Mouse (Mus musculus) CD4-positive naive resting alpha-beta T cell, adult 57 days (primary cell): ENCODE data around the gene Zfp42. TPM values are rescaled to one million over a fixed set of nuclear protein-coding genes. Genes with fewer than 3 reads are reported as not detected.

Source experiments
- total RNA-seq: library from RNA; stranded (reverse); gene quantifications from one replicate; pipeline ENCODE4 v1.2.4, GENCODE M21; 2023

The Zfp42 gene
- not detected for total RNA-seq

DNA sequence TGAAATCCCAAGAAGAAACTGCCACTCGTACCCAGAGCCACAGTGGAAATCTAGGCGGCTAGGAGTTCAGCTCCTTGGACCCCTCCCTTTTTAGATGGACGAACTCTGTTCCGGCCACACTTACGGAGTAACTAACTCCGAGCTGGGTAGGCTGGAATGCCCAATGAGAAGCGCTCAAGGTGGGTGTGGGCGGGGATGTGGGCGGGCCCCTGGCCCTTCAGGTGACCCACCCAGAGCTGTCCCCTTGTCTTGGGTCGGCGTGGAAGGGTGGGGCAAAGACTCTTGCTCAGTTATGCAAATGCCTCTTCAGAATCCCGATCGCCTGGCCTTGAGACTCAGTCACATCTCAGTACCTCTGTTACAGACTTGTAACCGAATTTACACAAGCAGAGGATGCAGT lies at the start of gene Zfp42:
TSS of gene Zfp42 (minus strand) at position 85 of the 400 bp plus-strand sequence.

Other genes starting within 250 kb of the Zfp42 start
- not detected for gene Triml1, start 165.5 kb downstream of the Zfp42 start, total RNA-seq
- gene Triml2, start 126.4 kb downstream of the Zfp42 start, total RNA-seq: not detected
- gene Adam26b, start 221.1 kb upstream of the Zfp42 start, total RNA-seq: not detected